Mouse (Mus musculus) retina, postnatal 7 days (tissue): ENCODE measurements around the gene Rims3.

Experiments used
- DNase-seq: peaks from one replicate; pipeline ENCODE4 v3.0.0-alpha.2; 2012; ENCODE audit warnings: low read depth, low spot score

The Rims3 gene

GRCm38 (mm10) chr4:120854588-120855319 lies at the start of gene Rims3:
Gene Rims3, plus strand, starts transcription at chr4:120854816.
- DNase-seq: peak; percentile 60

- DNase-seq: no peak
These were observed 48.8 kb upstream of the Rims3 start for GRCm38 (mm10) chr4:120805816-120806215.

DNA sequence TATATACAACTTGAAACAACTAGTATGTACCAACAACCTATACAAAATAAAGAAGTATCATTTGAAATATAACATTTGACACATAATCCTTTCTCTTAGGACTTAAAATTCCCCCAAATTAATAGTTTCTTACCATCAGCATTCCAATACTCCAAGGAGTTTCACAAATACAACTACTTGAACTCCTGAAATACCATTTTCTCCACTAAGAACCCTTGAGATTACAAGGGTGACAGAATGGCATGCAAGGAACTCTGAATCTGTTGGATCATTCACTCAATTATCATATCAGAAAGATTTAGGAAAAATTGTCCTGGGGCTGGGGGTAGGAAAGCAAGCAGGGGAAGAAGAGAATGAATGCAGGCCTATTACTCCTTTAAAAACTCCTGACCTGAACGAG lies 40.9 kb upstream of the Rims3 start:
- no peak for DNase-seq

- no peak for DNase-seq
These were observed 40.4 kb upstream of the Rims3 start for GRCm38 (mm10) chr4:120814171-120814570.

DNA sequence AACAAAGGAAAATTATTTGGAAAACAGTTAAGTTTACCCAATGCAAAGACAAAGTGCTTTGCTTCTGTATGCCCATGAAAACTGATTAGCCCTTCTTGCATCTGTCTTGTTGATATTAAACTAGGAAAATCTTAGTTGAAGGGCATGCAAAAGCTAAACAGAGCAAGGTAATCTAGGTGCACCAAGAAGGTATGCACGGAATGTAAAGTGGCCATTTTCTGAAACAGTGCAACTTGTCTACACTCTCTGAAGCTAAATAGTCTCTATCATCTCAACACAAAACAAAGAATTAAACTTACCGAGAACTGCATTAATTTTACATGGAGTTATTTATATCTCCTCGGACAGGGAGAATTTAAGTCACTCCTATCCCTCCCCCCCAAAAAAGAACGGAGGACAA lies 39.5 kb upstream of the Rims3 start:
- no peak for DNase-seq

DNA sequence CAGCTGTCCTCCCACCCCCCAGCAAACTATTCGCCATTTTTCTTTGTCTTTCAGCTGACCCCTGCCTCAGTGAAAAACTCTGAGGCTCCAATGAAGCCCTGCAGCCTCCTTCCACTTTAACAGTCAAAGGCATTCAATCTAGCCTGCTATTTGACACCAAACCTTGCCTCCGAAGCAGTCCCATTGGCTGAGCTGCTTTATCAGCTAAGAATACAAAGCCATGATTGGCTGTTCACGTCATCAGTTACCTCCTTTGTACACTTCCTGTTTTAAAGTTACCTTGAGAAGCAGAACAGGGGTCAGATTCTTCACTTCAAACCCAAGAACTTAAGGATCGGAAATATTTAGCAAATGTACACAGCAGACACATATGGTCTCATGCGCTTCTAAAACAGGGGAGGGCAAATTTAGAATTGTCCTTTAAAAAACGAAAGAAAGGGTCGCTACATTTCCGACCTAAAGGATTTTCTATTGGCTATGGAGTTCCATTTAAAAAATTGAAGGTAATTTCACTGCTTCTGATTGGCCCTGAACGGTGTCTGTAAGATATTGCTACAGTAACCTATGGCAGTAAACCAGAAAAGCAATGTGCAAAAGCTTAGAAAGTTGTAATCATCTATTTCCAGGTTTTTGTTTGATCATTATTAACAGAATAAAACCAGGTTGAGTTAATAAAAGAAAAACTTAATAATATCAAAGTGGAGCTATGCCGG lies 38.8 kb upstream of the Rims3 start:
- peak; percentile 74 for DNase-seq

DNA sequence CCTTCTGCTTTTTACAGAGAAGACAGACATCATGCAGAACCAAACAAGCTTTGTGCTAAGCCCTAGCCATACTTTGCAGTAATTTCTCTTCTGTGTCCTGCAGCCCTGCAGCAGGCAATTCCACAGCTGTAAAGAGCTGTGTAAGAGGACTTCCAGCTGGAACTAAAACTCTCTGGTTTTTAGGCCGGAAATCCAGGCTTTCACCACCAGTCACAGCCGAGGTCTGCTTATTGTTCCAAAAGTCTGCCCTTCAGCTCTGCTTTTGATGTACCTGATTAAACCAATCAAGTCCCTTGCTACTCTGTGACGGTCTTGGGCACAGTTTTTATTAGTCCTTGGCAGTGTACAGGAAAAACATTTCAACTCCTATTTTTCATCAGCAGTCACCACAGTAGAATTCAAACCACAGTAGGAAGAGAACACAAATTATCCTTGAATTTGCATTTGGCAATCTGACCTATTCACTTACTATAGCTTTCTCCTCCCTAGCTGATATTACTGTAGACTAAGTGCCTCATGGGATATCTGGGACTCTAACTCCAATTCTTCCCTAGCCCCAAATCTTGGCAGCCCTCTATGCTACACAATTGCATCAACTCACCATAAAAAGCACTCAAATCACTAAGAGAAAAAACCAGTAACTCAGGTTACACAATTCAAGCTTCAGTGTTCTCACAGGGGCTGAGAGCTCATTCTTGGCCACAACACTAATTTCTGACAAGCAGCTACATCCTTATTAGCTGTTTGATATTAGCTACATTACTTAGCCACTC lies 37.4 kb upstream of the Rims3 start:
- no peak for DNase-seq

DNA sequence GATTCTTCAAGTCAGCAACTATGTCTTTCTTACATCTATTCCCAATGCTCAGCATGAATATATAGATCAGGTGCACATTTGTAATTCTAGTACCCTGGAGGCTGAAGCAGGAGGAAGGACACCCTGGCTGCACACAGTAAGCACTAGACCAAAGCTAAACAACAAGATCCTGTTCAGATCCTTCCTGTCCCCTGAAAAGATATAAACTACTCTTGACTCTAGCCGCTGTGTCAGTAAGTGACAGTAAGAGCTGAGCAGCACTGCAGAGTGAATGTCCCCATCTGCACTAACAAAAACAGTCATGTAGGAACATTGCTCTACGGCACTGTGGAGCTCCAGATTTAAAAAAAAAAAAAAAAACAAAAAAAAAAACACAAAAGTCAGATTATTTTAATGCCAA lies 36.7 kb upstream of the Rims3 start:
- no peak for DNase-seq

DNA sequence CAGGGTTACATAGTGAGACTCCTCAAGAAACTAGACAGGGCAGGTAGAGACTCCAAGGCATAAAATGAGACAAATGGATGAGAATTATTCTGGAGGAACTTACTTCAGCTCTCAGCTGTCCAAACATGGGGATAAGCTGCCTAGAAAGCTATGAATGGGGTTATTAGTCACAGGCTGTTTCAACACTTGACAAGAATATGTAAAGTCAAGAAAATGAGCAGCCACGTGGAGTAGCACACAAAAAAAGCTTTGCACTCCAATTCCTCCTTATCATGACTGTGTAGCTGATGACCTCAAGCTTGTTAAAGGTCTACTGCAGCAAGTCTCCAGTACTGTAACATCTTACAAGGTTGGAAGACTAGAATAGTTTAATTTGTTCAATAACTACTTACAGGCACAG lies 35.3 kb upstream of the Rims3 start:
- DNase-seq: no peak

- DNase-seq: no peak
These were observed 34.7 kb upstream of the Rims3 start for GRCm38 (mm10) chr4:120819871-120820270.

DNA sequence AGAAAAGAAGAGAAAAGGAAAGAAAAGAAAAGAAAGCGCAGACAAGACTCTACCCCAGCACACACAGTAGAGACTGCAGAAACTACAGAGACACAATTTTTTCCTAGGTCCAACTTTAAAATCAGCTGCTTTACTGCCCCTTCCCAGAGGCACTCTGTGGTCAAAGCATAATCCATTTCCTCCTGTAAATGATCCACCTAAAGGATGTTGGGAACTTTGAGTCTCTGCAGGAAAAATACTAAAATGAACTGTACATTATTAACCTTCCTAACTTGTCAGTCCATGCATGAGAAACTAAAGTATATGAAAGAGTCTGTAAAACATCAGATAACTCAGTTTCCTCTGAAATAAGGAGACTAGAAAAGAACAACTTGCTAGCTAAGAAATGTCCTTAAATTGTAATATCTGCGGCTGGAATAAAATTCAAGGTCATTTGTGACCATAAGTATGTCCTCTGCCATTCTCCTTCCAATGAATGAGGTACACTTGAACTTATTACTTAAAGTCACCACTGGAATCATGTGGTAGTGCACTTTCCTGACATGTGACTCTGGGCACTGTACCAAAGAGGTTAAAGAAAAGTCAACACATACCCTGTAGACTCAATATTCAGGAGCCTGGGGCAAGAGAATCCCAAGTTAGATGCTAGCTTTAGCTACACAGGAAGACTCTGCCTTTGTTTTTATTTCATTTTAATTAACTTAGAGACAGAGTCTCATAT lies 32.3 kb upstream of the Rims3 start:
- no peak for DNase-seq

DNA sequence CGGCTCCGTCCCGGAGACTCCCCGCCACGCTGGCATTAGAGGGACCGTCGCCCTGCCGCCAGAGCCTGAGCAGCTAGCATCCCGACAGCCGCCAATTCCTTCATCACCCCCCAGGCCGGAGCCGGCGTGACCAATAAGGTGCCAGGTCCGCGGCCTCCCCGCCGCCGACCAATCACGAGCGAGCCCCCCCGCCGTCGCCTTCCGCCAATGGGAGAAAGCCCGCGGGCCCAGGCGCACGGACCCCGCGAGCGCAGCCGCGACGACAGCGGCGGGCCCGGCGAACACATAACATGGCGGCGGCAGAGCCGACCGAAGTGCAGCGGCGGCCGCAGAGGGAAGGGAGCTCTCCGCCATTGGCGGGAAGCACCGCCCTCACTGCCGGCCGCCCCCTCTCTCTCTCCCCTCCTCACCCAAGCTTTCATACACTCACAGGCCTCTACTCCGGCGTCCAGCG lies 29.5 kb upstream of the Rims3 start:
- DNase-seq: peak; percentile 88

DNA sequence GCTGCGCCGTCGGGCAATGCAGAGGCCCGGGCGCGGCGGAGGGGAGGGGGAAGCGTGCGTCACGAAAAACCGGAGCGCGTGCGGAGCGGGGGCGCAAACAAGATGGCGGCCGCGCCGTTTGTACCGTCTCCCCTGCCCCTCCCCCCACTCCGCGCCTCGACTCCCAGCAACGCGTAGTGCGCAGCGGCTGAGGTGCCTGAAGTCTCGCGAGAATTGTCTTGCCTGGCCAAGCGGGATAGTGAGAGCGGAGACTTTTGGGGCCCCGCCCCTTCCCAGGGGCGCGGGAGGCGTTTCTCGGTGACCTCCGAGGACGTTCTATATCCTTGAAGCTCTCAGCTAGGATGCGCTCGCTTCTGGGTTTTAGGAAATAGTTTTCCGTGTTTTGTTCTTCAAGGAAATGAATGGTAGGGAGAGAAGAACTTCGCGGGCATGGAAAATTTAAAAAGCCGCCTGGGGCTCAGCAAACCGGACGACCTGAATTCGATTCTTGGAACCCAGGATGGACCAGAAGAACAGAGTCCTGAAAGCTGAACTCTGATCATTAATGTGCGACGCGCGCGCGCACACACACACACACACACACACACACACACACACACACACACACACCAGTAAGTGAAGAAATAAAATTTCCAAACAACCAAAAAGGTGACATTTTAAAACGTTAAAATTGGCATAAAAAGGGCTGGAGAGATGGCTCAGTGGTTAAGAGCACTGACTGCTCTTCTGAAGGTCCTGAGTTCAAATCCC lies 28.9 kb upstream of the Rims3 start:
- DNase-seq: peak; percentile 98

- DNase-seq: no peak
These were observed 28.2 kb upstream of the Rims3 start for GRCm38 (mm10) chr4:120826418-120826817.

- DNase-seq: no peak
These were observed 23.8 kb upstream of the Rims3 start for GRCm38 (mm10) chr4:120830767-120831166.

GRCm38 (mm10) chr4:120831472-120831871 lies 23.1 kb upstream of the Rims3 start, which contains the start of gene Nfyc:
Gene Nfyc, minus strand, starts transcription at chr4:120831572.
- DNase-seq: no peak

- no peak for DNase-seq
These were observed 13.3 kb upstream of the Rims3 start for GRCm38 (mm10) chr4:120841342-120841741.

- no peak for DNase-seq
These were observed 10.1 kb upstream of the Rims3 start for GRCm38 (mm10) chr4:120844423-120845082.

DNA sequence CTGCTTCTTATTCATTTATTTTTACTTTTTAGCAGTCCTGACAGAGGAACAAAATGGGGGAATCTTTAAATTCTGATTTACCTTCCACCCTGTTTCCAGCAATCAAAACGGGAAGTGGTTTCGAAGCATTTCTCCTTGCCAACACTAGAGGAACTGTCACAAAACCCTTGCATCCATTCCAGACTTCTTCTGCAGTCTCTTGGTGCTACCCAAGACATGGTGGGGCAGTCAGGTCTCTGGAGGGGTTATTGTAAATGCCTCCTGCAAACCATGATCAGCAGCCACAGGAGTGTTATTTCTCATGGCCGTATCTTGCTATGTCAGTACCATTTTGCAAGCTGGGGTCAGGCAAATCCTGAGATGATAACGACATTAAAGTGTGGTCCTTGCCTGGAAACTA lies 9.5 kb upstream of the Rims3 start:
- DNase-seq: no peak

DNA sequence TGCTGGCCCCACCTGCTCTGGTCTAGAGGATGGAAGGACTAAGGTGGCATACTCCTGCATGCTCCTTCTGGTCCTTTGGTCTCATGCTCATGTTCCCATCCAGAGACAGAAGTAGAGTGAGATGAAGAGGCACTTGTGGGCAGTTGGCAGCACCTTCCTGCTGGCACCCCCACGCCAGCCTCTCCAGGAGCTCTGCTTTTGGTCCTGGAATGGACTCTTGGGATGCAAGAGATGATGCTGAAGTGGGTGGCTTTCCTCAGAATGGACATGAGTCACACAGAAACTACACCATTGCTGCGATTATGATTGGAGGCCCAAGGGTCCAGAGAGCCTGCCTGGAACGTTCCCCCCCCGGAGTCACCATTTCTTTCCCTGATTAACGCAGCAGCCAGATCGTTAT lies 5.7 kb upstream of the Rims3 start:
- DNase-seq: no peak
